Mouse (Mus musculus): ENCODE results near the gene Gm45062. TPM values are rescaled to one million over a fixed set of nuclear protein-coding genes. Genes with fewer than 3 reads are reported as not detected.

The Gm45062 gene
- polyA plus RNA-seq, 1 experiment from 2014 or later, result 0.85 TPM

DNA sequence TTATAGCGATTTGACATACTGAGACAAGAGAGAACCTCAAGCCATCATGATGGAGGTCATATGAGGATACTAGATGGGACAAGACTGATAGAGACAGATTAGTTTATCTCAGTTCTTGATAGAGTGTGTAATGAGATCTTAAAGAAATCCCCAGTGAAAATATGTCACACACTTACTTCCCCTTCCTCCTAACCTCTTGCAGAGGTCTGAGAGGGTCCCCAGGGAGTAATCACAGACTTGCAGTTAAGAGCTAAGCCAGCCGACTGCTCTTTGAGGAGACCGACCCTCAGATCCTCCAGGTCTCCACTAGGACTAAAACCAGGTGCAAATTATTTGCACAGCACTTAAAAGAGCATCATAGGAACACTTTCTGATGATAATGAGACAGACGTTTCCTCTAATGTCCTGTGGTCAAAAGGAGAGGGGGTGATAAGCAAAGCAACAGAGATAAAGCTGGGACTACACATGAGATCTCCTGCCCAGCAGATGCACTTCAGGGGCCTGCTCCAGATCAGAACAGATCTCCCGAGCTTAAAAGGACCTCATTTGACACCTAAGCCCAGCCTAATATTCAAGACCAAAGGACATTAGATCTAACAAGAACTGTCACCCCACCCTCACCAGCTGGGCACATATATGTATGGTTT, 372.9 kb downstream of the Gm45062 start:
- WGBS (ENCODE audit: insufficient replicate concordance), result 47% methylated on average over 5 of the region's 5 CpGs
- TF ChIP-seq EP300 (IDR thresholded peaks at IDR 0.05; ENCODE audit: low read depth) (no peak), CTCF (IDR thresholded peaks at IDR 0.05; ENCODE audit: low read depth) (no peak)
- H3K9me3 ChIP-seq (ENCODE audit: low read length), result no peaks in the 10 kb centered on the region
- 0 out of 2 replicates have a peak, but pooled peaks have one; percentile 13 for ATAC-seq
- H3K4me1 ChIP-seq (ENCODE audit: insufficient read depth), result no peaks in the 10 kb centered on the region
- H3K9ac ChIP-seq (replicated peaks), result no peak overlapping the region
- no peak for DNase-seq
- H3K27me3 ChIP-seq (ENCODE audit: insufficient read depth, low read length), result no peaks in the 10 kb centered on the region
- no peak overlapping the region for H3K27ac ChIP-seq (ENCODE audit: low read depth)
- H3K36me3 ChIP-seq (replicated peaks; ENCODE audit: insufficient read depth, low read length), result no peaks in the 10 kb centered on the region
- H3K4me3 ChIP-seq (ENCODE audit: low read depth, low read length), result no peak overlapping the region
- no peak overlapping the region for H3K4me2 ChIP-seq (ENCODE audit: low read depth, low read length)

GRCm38 (mm10) chr6:8632701-8633100, 373.5 kb downstream of the Gm45062 start:
- DNase-seq, result no peak
- 74% methylated on average over 4 of the region's 4 CpGs for WGBS (ENCODE audit: insufficient replicate concordance)

GRCm38 (mm10) chr6:8638122-8638521, 378.9 kb downstream of the Gm45062 start:
- ATAC-seq (no peak), DNase-seq (no peak)
- H3K4me2 ChIP-seq (ENCODE audit: low read depth, low read length), result no peak overlapping the region
- no peaks in the 10 kb centered on the region for H3K27me3 ChIP-seq (ENCODE audit: insufficient read depth, low read length)
- H3K4me1 ChIP-seq (ENCODE audit: insufficient read depth), result no peaks in the 10 kb centered on the region
- H3K9ac ChIP-seq (replicated peaks), result no peak overlapping the region
- H3K27ac ChIP-seq (ENCODE audit: low read depth), result no peak overlapping the region
- no peaks in the 10 kb centered on the region for H3K9me3 ChIP-seq (ENCODE audit: low read length)
- 78% methylated on average over 4 of the region's 4 CpGs for WGBS (ENCODE audit: insufficient replicate concordance)
- H3K36me3 ChIP-seq (replicated peaks; ENCODE audit: insufficient read depth, low read length), result no peaks in the 10 kb centered on the region
- TF ChIP-seq CTCF (IDR thresholded peaks at IDR 0.05; ENCODE audit: low read depth), result no peak
- TF ChIP-seq EP300 (IDR thresholded peaks at IDR 0.05; ENCODE audit: low read depth), result no peak
- H3K4me3 ChIP-seq (ENCODE audit: low read depth, low read length), result no peak overlapping the region

More at GRCm38 (mm10) chr6:8632701-8633100, 373.5 kb downstream of the Gm45062 start:
- ATAC-seq, result no peak
- Histone ChIP-seq H3K9me3 (ENCODE audit: low read length) (no peaks in the 10 kb centered on the region), H3K27ac (ENCODE audit: low read depth) (no peak overlapping the region), H3K9ac (replicated peaks) (no peak overlapping the region), H3K4me1 (ENCODE audit: insufficient read depth) (no peaks in the 10 kb centered on the region), H3K27me3 (ENCODE audit: insufficient read depth, low read length) (no peaks in the 10 kb centered on the region), H3K36me3 (replicated peaks; ENCODE audit: insufficient read depth, low read length) (no peaks in the 10 kb centered on the region), H3K4me2 (ENCODE audit: low read depth, low read length) (no peak overlapping the region), H3K4me3 (ENCODE audit: low read depth, low read length) (no peak overlapping the region)
- no peak for TF ChIP-seq CTCF (IDR thresholded peaks at IDR 0.05; ENCODE audit: low read depth)
- TF ChIP-seq EP300 (IDR thresholded peaks at IDR 0.05; ENCODE audit: low read depth), result no peak

DNA sequence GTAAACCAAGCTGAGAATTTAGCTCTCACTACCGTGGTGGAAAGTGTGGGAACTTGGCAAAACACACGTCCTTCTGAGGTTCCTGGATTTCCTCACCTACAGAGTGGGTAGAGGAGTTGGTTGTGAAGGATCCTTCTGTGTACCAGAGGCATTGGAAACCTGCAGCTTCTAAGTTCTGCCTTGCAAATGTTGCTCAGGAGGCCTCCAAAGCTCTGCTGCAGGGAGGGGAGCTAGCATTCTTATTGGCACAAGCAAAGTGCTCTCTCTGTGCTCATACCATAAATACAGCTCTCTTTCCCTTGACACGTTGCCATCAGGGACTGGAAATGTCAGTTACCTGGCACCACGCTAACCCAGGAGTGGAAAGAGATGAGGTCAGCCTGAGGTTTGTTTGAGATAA, 379.6 kb downstream of the Gm45062 start:
- no peak overlapping the region for H3K4me2 ChIP-seq (ENCODE audit: low read depth, low read length)
- H3K27ac ChIP-seq (ENCODE audit: low read depth), result no peak overlapping the region
- no peaks in the 10 kb centered on the region for H3K4me1 ChIP-seq (ENCODE audit: insufficient read depth)
- H3K9ac ChIP-seq (replicated peaks), result no peak overlapping the region
- TF ChIP-seq CTCF (IDR thresholded peaks at IDR 0.05; ENCODE audit: low read depth) (no peak), EP300 (IDR thresholded peaks at IDR 0.05; ENCODE audit: low read depth) (no peak)
- H3K27me3 ChIP-seq (ENCODE audit: insufficient read depth, low read length), result no peaks in the 10 kb centered on the region
- no peak for ATAC-seq
- no peaks in the 10 kb centered on the region for H3K36me3 ChIP-seq (replicated peaks; ENCODE audit: insufficient read depth, low read length)
- no peak overlapping the region for H3K4me3 ChIP-seq (ENCODE audit: low read depth, low read length)
- WGBS (ENCODE audit: insufficient replicate concordance), result 67% methylated on average over 4 of the region's 4 CpGs
- DNase-seq, result no peak
- H3K9me3 ChIP-seq (ENCODE audit: low read length), result no peaks in the 10 kb centered on the region

DNA sequence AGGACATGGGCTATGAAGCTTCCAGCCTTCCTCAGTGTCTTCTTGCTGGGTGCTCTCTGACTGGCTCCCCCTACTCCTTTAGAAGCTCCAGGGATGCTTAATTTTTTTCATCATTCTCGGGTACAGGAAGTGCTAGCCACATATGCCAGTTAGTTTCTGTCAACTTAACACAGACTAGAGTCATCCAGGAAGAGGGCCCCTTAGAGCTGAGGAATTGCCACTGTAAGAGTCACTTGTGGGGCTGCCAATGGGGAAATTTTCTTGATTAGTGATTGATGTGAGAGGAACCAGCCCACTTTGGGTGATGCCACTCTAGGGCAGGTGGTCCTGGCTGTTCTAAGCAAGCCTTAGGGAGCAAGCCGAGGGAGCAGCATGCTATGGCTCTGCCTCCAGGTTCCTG, 380.3 kb downstream of the Gm45062 start:
- ATAC-seq (no peak), DNase-seq (no peak)
- no peak overlapping the region for H3K27ac ChIP-seq (ENCODE audit: low read depth)
- TF ChIP-seq CTCF (IDR thresholded peaks at IDR 0.05; ENCODE audit: low read depth) (no peak), EP300 (IDR thresholded peaks at IDR 0.05; ENCODE audit: low read depth) (no peak)
- H3K36me3 ChIP-seq (replicated peaks; ENCODE audit: insufficient read depth, low read length), result no peaks in the 10 kb centered on the region
- WGBS (ENCODE audit: insufficient replicate concordance), result 30% methylated on average over 2 of the region's 2 CpGs
- H3K9me3 ChIP-seq (ENCODE audit: low read length), result no peaks in the 10 kb centered on the region
- no peaks in the 10 kb centered on the region for H3K4me1 ChIP-seq (ENCODE audit: insufficient read depth)
- H3K27me3 ChIP-seq (ENCODE audit: insufficient read depth, low read length), result no peaks in the 10 kb centered on the region
- no peak overlapping the region for H3K4me3 ChIP-seq (ENCODE audit: low read depth, low read length)
- no peak overlapping the region for H3K9ac ChIP-seq (replicated peaks)
- no peak overlapping the region for H3K4me2 ChIP-seq (ENCODE audit: low read depth, low read length)

- H3K9me3 ChIP-seq (ENCODE audit: low read length), result no peaks in the 10 kb centered on the region
- no peak overlapping the region for H3K27ac ChIP-seq (ENCODE audit: low read depth)
- H3K4me1 ChIP-seq (ENCODE audit: insufficient read depth), result no peaks in the 10 kb centered on the region
- H3K4me2 ChIP-seq (ENCODE audit: low read depth, low read length), result no peak overlapping the region
- DNase-seq (no peak), ATAC-seq (no peak)
- H3K4me3 ChIP-seq (ENCODE audit: low read depth, low read length), result no peak overlapping the region
- no peak overlapping the region for H3K9ac ChIP-seq (replicated peaks)
- 60% methylated on average over 5 of the region's 5 CpGs for WGBS (ENCODE audit: insufficient replicate concordance)
- TF ChIP-seq EP300 (IDR thresholded peaks at IDR 0.05; ENCODE audit: low read depth), result no peak
- no peak for TF ChIP-seq CTCF (IDR thresholded peaks at IDR 0.05; ENCODE audit: low read depth)
- no peaks in the 10 kb centered on the region for H3K27me3 ChIP-seq (ENCODE audit: insufficient read depth, low read length)
- no peaks in the 10 kb centered on the region for H3K36me3 ChIP-seq (replicated peaks; ENCODE audit: insufficient read depth, low read length)
Observed at GRCm38 (mm10) chr6:8640863-8641262, 381.6 kb downstream of the Gm45062 start.
